Mouse (Mus musculus) E14TG2a.4 (cell line): ENCODE results near the gene Tmem100.

Experiments used
- CTCF ChIP-seq: conservative IDR thresholded peaks from 2 replicates; pipeline ENCODE4 v1.5.1; 2014; ENCODE audit warnings: low read length
- NANOG ChIP-seq: IDR thresholded peaks from 2 replicates; pipeline ENCODE4 v1.6.1; 2014; ENCODE audit warnings: borderline replicate concordance, low read length, mixed read lengths
- POU5F1 ChIP-seq: IDR thresholded peaks from 2 replicates; pipeline ENCODE4 v1.6.1; 2014; ENCODE audit warnings: low read length, borderline replicate concordance

- TF ChIP-seq CTCF = no peak
- TF ChIP-seq NANOG = no peak
- TF ChIP-seq POU5F1 = no peak
Measured at GRCm38 (mm10) chr11:90030557-90030956, 409 bp downstream of the Tmem100 start.
